Mouse (Mus musculus): Measurements from ENCODE around the gene Tmem236.

Tmem236 gene

GRCm38 (mm10) chr2:14258345-14258850, 84.1 kb downstream of the Tmem236 start:
- DNase-seq, result no peak

GRCm38 (mm10) chr2:14262090-14262489, 87.8 kb downstream of the Tmem236 start:
- no peak for DNase-seq

- DNase-seq, result no peak
These were observed 94.8 kb downstream of the Tmem236 start for GRCm38 (mm10) chr2:14269160-14269559.
